Mouse (Mus musculus) bone marrow, adult 2 months (tissue): ENCODE measurements around the gene Pdilt.

Experiments
- CTCF ChIP-seq: fragments of 200-500 bp; IDR thresholded peaks from 2 replicates; pipeline ENCODE4 v1.5.1; 2011; ENCODE audit warnings: low read length, control low read depth; ENCODE audit not compliant: control insufficient read depth, insufficient read depth
- POLR2A ChIP-seq: fragments of 200-500 bp; IDR thresholded peaks from 2 replicates; pipeline ENCODE4 v1.6.1; 2011; ENCODE audit warnings: low read depth, mild to moderate bottlenecking, control low read depth, low read length, borderline replicate concordance; ENCODE audit not compliant: control insufficient read depth

DNA sequence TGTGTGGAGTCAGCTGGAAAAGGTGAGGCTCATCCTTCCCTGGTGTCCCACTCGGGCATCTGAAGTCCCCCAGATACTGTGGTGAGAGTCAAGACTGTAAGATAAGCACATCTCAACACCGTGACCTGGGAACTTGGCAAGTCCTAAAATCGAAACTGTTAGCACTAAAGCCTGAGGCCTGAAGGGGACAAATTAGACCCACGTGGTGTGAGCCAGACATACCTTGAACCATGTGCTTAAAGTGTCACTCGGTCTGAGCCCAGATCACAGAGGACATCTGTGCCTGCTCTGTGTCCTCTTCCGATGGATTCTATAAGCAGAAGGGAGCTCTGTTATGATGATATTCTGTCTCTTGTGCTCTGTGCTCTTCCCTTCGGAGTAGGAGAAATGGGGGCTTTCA is 5.3 kb upstream of the Pdilt start:
- TF ChIP-seq POLR2A = no peak
- TF ChIP-seq CTCF = no peak
